Mouse (Mus musculus): ENCODE measurements around the gene Zfp709.

GRCm38 (mm10) chr8:71926551-71926950 lies 44.7 kb downstream of the Zfp709 start:
- TF ChIP-seq FLI1 (IDR thresholded peaks at IDR 0.05; ENCODE audit: low read length) (no peak), GATA1 (IDR thresholded peaks at IDR 0.05; ENCODE audit: borderline replicate concordance, low read length) (no peak)
